Mouse (Mus musculus) heart, postnatal 10 days (tissue): ENCODE results near the gene Gm16430. TPM values are rescaled to one million over a fixed set of nuclear protein-coding genes. Genes with fewer than 3 reads are reported as not detected.
"Not testable (repeated sequence)": the region's sequence is repeated elsewhere in the genome, so short reads cannot be mapped to it uniquely, and the experiment has no call there.

ENCODE experiments used
- DNase-seq, 2 experiments: peaks; one replicate each; pipeline ENCODE4 v3.0.0; 2021
- intact Hi-C: fragments of 180-260 bp; cut with DNase I; formaldehyde crosslinking; loops from one replicate; pipeline ENCODE4 v1.15.1; 2025
- total RNA-seq, 2 experiments: library from RNA; stranded (reverse); gene quantifications; 2 replicates each; pipeline ENCODE4 v1.2.3; 2021

The Gm16430 gene
- total RNA-seq: not detected

DNA sequence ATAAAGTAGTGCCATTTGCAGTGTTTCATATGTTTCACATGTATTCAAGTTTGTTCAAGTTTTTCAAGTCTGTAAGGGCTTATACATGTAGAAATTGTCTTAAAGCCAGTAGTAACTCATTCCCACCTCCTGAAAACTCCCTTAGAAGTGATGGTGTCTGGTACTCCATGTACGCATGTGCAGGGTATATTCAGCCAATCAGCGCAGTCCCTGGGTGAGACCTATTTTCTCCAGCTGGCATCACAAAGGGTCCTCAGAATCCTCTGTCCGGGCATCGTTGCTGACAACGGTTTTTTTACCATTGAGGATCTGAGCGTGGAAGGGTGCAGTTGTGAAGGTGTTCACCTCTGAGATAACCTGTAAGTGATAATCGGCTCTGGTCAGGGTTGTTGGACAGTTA is at the start of gene Gm16430:
Gene Gm16430 (plus strand): TSS at position 301 of the 400 bp plus-strand sequence.
- intact Hi-C loops, DNase-seq: not testable (repeated sequence)

Other genes with a start within 250 kb of the Gm16430 start
- gene Gm16405, start 91.0 kb upstream of the Gm16430 start, total RNA-seq: not detected